Mouse (Mus musculus) liver, embryonic 14.5 days (tissue): ENCODE results near the gene Gm11437.

Source experiments
- CTCF ChIP-seq: IDR thresholded peaks from 2 replicates; pipeline ENCODE4 v1.5.1; 2016; ENCODE audit warnings: antibody characterized with exemption, low read depth, control low read depth
- EP300 ChIP-seq: IDR thresholded peaks from 2 replicates; pipeline ENCODE4 v1.6.1; 2016; ENCODE audit warnings: antibody characterized with exemption, low read depth

GRCm38 (mm10) chr11:84145201-84145798 is 22.0 kb downstream of the Gm11437 start:
- TF ChIP-seq CTCF (no peak), EP300 (no peak)
